Mouse (Mus musculus) urinary bladder, postnatal 10 days (tissue): ENCODE results near the gene Taar6.
A peak's percentile ranks its signal among the peaks of the same experiment; 100 is the strongest.

ENCODE experiments used
- DNase-seq: peaks from one replicate; pipeline ENCODE4 v3.0.0; 2022; ENCODE audit warnings: low spot score

Gene Taar6

GRCm38 (mm10) chr10:23985546-23985945 is at the start of gene Taar6:
Taar6 (minus strand) TSS chr10:23985646.
- no peak for DNase-seq

- DNase-seq, result no peak
Measured at GRCm38 (mm10) chr10:24031347-24031746, 45.9 kb upstream of the Taar6 start.

GRCm38 (mm10) chr10:24026922-24027321 is 41.5 kb upstream of the Taar6 start, which contains the start of gene Taar7d:
Taar7d (plus strand) TSS chr10:24027222.
- no peak for DNase-seq

GRCm38 (mm10) chr10:24008143-24008542 is 22.7 kb upstream of the Taar6 start:
- DNase-seq, result no peak

DNA sequence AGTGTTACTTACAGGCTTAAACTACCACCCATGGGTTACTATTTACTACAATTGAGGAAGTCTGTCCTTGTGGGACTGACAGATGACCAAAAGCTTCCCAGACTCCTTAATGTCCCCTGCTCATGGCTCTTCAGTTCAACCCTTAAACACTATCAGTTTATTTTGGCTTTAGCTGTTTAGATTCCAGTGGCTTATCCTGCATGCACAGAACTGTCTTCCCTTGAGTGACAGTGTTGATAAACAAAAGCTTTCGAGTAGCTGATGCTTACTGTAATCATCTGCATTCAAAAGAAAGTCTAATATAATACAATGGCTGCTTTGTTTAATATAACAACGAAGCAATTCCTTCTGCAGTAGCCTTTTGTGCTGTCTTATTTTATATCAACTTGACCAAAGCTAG is 21.6 kb upstream of the Taar6 start:
- no peak for DNase-seq

DNA sequence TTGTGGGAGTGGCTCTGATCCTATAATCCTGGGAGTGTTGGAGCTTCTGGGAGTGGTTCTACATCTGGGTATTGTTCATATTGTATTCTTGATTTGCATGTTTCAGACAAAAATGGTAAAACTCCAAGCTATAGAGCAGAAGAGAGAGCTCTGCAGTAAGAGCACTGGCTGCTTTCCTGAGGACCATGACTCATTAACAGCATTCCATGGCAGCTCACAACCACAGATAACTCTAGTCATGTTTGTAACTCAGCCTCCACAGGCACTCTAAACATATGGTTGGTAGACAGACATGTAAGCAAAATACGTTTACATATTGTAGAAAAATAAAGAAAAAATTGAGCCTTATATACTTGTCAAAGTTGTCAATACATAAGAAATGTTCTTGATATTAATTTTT is 21.0 kb upstream of the Taar6 start:
- no peak for DNase-seq

DNA sequence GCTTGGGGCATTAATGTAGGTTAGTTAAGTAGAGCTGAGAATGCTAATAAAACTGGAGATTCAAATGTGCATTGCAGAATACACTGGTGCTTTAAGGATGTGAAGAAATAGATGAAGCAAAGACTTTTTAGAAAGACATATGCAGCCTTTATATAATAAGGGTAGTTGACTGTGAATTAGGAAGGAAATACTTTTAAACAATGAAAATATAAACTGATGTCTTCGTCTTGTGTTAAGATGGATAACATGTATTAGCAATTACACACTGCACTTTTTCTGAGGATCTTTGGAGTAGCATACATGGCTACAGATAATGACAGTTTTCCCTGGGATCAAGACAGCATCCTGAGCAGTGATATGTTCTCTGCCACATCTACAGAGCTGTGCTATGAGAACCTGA is 14.2 kb upstream of the Taar6 start, which contains the start of gene Taar7b:
Taar7b (plus strand) TSS at position 301 of the 400 bp plus-strand sequence.
- DNase-seq, result no peak

GRCm38 (mm10) chr10:23993381-23993780 is 7.9 kb upstream of the Taar6 start, which contains the start of gene Taar7a:
Taar7a (minus strand) TSS chr10:23993481.
- DNase-seq, result no peak

DNA sequence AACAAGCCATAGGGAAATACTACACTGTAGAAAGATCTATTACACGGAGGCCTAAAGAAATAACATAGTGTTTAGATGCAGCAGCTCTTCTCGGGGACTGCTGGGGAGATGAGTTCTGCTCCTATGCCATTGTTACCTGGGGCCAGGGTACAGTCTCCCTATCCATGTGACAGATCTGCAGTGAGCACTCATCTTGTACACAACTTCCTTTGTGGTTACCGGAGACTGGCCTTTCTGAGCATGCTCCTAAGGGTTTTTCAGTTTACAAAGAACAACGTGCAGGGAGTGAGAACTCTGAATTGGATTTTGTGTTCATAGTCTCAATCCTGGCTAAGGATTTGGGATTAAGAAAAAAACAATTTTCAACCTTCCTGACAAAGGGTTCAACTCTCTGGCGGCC is 973 bp upstream of the Taar6 start:
- DNase-seq, result no peak

DNA sequence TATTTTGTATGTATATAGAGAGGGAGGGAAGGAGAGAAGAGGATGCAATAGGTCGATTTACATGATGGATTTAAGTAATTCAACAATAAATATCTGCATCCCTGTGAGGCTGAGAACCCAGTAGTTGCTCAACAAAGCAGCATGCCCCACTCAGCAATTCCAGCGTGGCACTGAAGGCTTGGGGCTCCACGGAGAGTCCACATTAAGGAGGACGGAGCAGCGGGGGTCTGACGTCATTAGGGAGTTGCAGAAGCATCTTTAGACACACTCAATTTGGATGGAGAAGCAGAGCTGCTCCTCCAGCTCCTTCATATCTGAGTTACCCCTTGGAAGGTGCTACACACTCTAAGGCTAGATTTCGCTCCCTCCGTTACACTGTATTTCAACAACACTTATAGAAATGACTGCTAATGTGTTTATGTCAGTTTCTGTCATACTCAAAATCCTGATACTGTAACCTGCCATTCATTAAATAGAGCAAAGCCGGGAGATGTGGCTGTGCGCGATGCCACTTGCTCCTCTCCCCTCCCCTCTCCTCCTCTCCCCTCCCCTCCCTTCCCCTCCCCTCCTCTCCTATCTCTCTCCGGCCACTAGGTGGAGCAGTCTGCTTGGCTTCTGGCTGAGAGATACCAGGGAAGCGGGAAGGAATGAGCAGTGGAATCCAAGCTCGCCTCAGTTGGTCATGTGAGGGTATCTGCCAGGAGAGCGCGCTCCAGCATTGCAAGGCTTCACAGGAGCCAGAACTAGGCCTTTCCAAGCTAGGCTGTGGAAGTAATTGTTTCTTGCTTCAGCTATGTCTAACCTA is 6.3 kb downstream of the Taar6 start:
- peak; percentile 28 for DNase-seq

DNA sequence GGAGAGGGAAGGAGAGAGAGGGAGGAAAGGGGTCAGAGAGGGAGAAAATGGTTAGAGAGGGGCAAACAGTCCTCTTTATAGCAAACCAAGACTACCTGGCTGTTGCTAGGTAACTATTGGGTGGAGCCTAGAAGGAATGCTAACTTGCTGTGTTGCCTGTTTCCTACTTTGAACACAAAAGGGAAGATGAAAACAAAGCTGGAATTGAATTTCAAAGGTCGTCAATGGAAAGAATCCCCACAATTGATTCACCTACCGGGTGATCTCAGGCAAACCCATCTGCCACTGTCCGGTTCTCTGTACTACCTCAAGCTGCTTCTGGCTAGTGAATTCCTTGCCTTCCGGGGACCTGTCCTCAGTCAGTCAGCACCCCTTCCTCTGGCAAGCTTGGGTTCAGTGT is 7.5 kb downstream of the Taar6 start:
- DNase-seq, result no peak

GRCm38 (mm10) chr10:23971256-23971655 is 14.2 kb downstream of the Taar6 start:
- DNase-seq, result no peak

DNA sequence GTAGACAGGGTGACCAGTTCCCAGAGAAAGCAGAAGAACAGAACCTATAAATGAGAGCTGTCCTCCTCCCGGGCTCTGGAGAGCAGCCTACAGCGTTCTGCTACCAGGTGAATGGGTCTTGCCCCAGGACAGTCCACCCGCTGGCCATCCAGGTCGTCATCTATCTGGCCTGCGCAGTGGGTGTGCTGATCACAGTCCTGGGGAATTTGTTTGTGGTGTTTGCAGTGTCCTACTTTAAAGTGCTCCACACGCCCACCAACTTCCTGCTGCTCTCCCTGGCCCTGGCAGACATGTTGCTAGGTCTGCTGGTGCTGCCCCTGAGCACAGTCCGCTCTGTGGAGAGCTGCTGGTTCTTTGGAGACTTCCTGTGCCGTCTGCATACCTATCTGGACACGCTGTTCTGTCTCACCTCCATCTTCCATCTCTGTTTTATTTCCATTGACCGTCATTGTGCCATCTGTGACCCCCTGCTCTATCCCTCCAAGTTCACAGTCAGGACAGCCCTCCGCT is 14.7 kb downstream of the Taar6 start, which contains the start of gene Taar5:
Taar5 (plus strand) TSS at position 51 of the 510 bp plus-strand sequence.
- DNase-seq, result no peak

DNA sequence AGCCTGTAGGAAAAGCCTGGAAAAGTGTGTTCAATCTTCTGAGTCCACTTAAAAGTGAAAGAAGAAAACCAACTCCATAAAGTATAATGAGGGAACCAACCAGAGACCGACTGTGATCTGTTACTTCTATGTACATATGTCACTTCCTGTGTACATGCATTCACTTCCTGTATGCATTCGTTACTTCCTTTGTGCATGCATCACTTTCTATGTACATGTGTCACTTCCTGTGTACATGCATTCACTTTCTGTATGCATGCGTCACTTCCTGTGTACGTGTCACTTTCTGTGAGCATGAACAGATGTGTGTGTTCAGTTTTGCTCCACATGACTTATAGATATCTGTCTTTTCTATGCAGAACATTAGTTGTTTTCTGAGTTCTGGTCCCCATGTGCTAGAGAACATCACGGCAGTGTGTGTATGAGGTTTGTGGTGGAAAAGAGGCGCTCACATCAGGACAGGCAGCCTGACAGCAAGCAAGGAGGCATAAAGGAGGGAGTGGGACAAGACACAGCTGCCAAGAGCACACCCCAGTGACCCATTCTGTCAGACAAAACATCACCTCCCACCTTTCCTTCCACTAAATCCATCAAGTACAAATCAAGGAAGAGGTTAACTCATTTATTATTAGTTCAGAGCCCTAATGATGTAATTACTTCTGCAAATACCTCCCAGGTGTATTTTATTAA is 20.4 kb downstream of the Taar6 start:
- DNase-seq, result no peak

- no peak for DNase-seq
Measured at GRCm38 (mm10) chr10:23963444-23963843, 22.0 kb downstream of the Taar6 start.

DNA sequence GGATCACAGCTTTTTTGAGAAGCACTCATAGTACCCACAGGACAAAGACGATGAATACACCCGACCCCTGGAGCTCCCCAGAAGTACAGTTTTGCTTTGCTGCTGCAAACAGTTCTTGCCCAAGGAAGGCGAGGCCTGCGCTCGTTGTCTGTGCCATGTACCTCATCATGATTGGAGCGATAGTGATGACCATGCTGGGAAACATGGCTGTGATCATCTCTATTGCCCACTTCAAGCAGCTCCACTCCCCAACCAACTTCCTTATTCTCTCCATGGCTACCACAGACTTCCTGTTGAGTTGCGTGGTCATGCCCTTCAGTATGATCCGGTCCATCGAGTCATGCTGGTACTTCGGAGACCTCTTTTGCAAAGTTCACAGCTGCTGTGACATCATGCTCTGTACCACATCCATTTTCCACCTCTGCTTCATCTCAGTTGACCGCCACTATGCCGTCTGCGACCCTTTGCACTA is 25.0 kb downstream of the Taar6 start, which contains the start of gene Taar4:
Taar4 (plus strand) TSS at position 51 of the 472 bp plus-strand sequence.
- no peak for DNase-seq

- DNase-seq, result no peak
Measured at GRCm38 (mm10) chr10:23959071-23959470, 26.4 kb downstream of the Taar6 start.

DNA sequence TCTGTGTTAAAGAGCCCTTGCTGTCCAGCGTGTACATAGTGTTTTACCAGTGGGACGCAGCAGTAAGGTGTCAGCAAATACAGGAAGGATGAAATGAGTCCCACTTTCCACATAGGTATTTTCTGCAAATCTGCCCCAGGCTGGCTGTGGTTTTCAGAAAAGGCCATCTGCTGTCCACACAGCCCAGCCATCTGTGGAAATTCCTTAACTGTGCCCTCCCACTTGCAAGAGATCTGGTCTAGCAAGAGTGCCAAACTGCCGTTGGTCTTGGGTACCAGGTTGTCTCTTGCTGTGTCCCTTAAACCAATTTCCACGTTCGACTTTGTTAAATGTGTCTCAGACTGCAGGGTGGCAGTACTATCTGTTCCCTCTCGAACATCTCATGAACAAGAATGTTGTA is 33.7 kb downstream of the Taar6 start:
- DNase-seq, result no peak

DNA sequence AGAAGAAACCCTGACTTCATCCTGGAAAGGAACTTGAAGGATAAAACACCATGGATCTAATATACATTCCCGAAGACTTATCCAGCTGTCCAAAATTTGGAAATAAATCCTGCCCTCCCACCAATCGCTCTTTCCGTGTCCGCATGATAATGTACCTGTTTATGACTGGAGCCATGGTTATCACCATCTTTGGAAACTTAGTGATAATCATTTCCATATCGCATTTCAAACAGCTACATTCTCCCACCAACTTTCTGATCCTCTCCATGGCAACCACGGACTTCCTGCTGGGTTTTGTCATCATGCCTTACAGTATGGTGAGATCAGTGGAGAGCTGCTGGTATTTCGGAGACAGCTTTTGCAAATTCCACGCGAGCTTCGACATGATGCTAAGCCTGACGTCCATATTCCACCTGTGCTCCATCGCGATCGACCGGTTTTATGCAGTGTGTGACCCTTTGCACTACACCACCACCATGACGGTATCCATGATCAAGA is 35.9 kb downstream of the Taar6 start, which contains the start of gene Taar3:
Taar3 (plus strand) TSS at position 51 of the 498 bp plus-strand sequence.
- DNase-seq, result no peak

DNA sequence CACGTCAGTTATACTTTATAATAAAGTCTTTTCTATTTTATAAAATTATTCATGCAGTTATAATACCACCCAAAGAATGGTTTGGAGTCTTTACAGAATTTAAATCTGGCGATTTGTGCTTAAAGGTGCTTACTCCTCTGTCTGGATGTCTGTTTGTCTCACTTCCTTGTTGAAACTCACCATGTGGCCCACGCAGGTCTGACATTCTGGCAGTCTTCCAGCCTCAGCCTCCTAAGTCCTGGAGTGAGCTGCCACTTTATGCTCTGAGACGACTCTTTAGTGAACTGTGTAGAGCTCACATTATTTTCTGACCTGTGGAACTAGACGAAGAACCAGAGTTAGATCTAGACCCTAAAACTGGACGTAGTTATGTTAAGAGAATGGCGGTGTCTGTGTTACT is 37.4 kb downstream of the Taar6 start:
- DNase-seq, result no peak

DNA sequence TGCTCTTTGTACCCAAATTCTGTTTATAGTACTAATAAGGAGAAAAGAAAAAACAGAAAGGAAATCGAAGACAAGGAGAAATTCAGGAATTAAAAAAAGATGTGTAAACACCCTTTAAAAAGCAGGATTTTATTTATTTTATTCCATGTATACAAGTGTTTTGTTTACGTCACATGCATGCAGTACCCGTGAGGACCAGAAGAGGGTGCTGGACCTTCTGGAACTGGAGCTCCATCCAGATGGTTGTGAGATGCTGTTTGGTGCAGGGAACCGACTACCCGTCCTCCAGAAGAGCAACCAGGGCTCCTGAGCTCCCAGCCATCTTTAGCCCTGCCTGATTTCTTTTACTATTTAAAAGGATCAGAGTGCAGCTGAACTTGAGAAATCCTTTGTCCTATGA is 43.0 kb downstream of the Taar6 start:
- no peak for DNase-seq

DNA sequence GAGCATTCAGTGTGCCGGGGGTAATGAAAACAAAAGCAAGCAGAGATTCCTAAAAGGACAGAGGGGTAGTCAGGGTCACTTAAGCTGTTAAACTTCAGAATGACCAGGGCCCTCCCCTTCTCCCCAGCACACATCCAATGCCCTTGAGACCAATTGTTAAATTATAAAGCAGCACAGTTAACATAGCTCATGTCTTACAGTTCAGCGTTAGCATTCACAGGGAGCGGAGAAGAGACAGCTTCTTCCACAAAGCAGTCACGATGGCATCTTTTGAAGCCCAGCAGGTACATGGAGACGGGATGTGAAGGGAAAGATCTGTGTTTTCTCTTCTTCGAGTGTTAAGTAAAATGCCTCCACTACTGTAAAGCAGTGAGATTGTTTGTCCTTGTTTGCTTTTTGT is 47.1 kb downstream of the Taar6 start, which contains the start of gene Taar2:
Taar2 (plus strand) TSS at position 261 of the 400 bp plus-strand sequence.
- DNase-seq, result no peak
